10 mouse cellular contexts compared by ENCODE assay signal in the genomic region with DNA sequence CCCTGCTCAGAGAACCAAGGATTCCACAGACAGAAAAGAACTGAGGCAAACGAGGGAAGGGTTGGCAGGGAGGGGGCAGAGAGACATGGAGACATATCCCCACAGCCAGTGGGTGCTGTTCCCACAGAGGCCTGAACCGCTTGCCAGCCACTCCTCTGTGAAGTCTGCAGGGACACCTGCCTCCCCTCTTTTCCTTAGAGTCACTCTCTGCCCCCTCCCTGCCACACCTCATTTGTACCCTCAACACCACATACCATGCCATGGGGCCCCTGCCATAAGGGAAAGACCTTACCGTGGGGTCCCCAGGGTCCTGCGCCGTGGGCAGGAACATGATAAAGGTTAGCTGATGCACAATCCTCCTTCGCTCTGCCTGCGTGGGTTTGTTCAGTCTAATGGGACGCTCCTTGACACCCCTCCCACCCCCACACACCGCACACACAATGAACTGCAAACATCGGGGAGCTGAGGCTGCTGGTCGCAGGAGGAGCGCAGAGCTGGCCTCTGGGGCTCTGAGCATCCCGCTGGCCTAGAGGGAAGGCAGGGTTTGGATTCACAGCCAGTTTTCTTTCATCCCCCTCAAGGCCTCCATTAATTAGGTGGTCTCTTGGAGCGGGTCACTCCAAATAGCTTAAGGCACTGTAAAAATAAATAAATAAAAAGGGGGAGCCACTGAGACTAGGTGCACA. TPM values are rescaled to one million over a fixed set of nuclear protein-coding genes. Genes with fewer than 3 reads are reported as not detected.
DNase-seq lines count a peak whose midpoint lies in the region; ATAC-seq and TF ChIP-seq lines count a peak whose summit lies in the region.
"Had no signal": no experiment of that assay in that cellular context is flagged by ENCODE, and none has a peak within 500 bp of the region (broad histone marks: within the 10 kb centered on the region; RNA-seq: fewer than 3 reads in every experiment).

No protein-coding gene starts in this region.

- H3K36me3 ChIP-seq in E14TG2a.4 (ENCODE audit: insufficient read depth, low read length) = no peaks in the 10 kb centered on the region
- no peaks in the 10 kb centered on the region for H3K36me3 ChIP-seq in forebrain, embryonic 15.5 days
- no peaks in the 10 kb centered on the region for H3K36me3 ChIP-seq in limb, embryonic 15.5 days
- H3K36me3 ChIP-seq: liver, embryonic 12.5 days had no signal

- no peaks in the 10 kb centered on the region for H3K9me3 ChIP-seq in E14TG2a.4 (ENCODE audit: low read length)
- no peaks in the 10 kb centered on the region for H3K9me3 ChIP-seq in forebrain, embryonic 15.5 days
- no peaks in the 10 kb centered on the region for H3K9me3 ChIP-seq in limb, embryonic 15.5 days
- H3K9me3 ChIP-seq: liver, embryonic 12.5 days had no signal

- no peak; the same call in 1 of the 2 replicates for ATAC-seq in forebrain, embryonic 15.5 days (replicated peaks)
- no peak for ATAC-seq in limb, embryonic 15.5 days (ENCODE audit: insufficient number of reproducible peaks, low FRiP score, low TSS enrichment, low read depth)
- ATAC-seq: liver, embryonic 12.5 days had no signal

- intact Hi-C loops in gastrocnemius, postnatal 36 days (cut with DNase I) = loop anchor here (5.0 kb wide), 1 partner anchor 46 kb away; no protein-coding TSS in a partner anchor
- intact Hi-C loops in left cerebral cortex, postnatal 14 days (cut with DNase I) = no loop called here

- peaks cover 48% of the 10 kb centered on the region for H3K4me1 ChIP-seq in E14TG2a.4 (replicated peaks; ENCODE audit: low read depth, low read length)
- peaks cover 52% of the 10 kb centered on the region for H3K4me1 ChIP-seq in forebrain, embryonic 15.5 days
- H3K4me1 ChIP-seq in limb, embryonic 15.5 days = peaks cover 45% of the 10 kb centered on the region

- H3K4me2 ChIP-seq in forebrain, embryonic 15.5 days (replicated peaks) = peak overlapping the region; percentile 82
- H3K4me2 ChIP-seq in limb, embryonic 15.5 days = peak overlapping the region; percentile 57

- peak overlapping the region; percentile 26; the same call in 1 of the 2 replicates for H3K4me3 ChIP-seq in E14TG2a.4 (replicated peaks; ENCODE audit: low read length)
- peak overlapping the region; percentile 67 for H3K4me3 ChIP-seq in forebrain, embryonic 15.5 days
- peak overlapping the region; percentile 76; the same call in 1 of the 2 replicates for H3K4me3 ChIP-seq in limb, embryonic 15.5 days
- H3K4me3 ChIP-seq: liver, embryonic 12.5 days had no signal

- WGBS in forebrain, embryonic 15.5 days = 13% methylated on average over 14 of the region's 14 CpGs
- 27% methylated on average over 14 of the region's 14 CpGs for WGBS in limb, embryonic 15.5 days

- peaks cover 72% of the 10 kb centered on the region for H3K27me3 ChIP-seq in E14TG2a.4 (ENCODE audit: insufficient read depth, low read length)
- no peaks in the 10 kb centered on the region for H3K27me3 ChIP-seq in forebrain, embryonic 15.5 days
- no peaks in the 10 kb centered on the region for H3K27me3 ChIP-seq in limb, embryonic 15.5 days

- peak overlapping the region; percentile 91 for H3K9ac ChIP-seq in forebrain, embryonic 15.5 days (replicated peaks)
- H3K9ac ChIP-seq in limb, embryonic 15.5 days = peak overlapping the region; percentile 72; the same call in 1 of the 2 replicates
- H3K9ac ChIP-seq: liver, embryonic 12.5 days had no signal

- TF ChIP-seq CTCF in E14TG2a.4 (conservative IDR thresholded peaks at IDR 0.05; ENCODE audit: low read length) = no peak

- peak overlapping the region; percentile 99 for H3K27ac ChIP-seq in forebrain, embryonic 15.5 days (replicated peaks)
- H3K27ac ChIP-seq in limb, embryonic 15.5 days = peak overlapping the region; percentile 100
- H3K27ac ChIP-seq: liver, embryonic 12.5 days had no signal

- DNase-seq in gastrocnemius, postnatal 25 days = peak; percentile 4
- DNase-seq in gastrocnemius, postnatal 36 days = no peak
- no peak for DNase-seq in adrenal gland, postnatal 4 days (ENCODE audit: low spot score in 2 of 2)
- DNase-seq in left cerebral cortex, postnatal 14 days (ENCODE audit: low spot score in 2 of 2) = no peak
- no peak for DNase-seq in adrenal gland, adult 8-10 months
- DNase-seq: adrenal gland, adult 2 months had no signal

RNA-seq across cellular contexts. Expression of gene Smarcd3, which starts 18.1 kb away (rescaled TPM):
- total RNA-seq in gastrocnemius, postnatal 25 days (2021) = 100 to 1,000 TPM; 125 to 163 TPM
- total RNA-seq in gastrocnemius, postnatal 36 days (2021) = 100 to 1,000 TPM; 167 to 178 TPM
- 171 and 176 TPM in 2 replicates for polyA plus RNA-seq in forebrain, embryonic 15.5 days (2015; fragmentation: Nextera tagmentation; extraction: Ambion mirVana)
- 32.4 and 37.2 TPM in 2 replicates for polyA plus RNA-seq in limb, embryonic 15.5 days (2015; fragmentation: Nextera tagmentation; extraction: Ambion mirVana)
- 10 to 100 TPM; 27.9 to 30.6 TPM for total RNA-seq in adrenal gland, postnatal 4 days (2021)
- 100 to 1,000 TPM; 102 to 110 TPM for total RNA-seq in left cerebral cortex, postnatal 14 days (2021)
- 10 to 100 TPM; 14.3 to 42.2 (median 24.7) TPM for total RNA-seq in adrenal gland, adult 8-10 months (2022)

RNA-seq across cellular contexts. Expression of gene Chpf2, which starts 19.6 kb away (rescaled TPM):
- 1 to 10 TPM; 8.0 to 10.0 TPM for total RNA-seq in gastrocnemius, postnatal 25 days (2021)
- 10 to 100 TPM in 1 of 2 experiments, 1 to 10 TPM in 1; 7.2 to 10.8 TPM for total RNA-seq in gastrocnemius, postnatal 36 days (2021)
- 19.7 and 21.1 TPM in 2 replicates for polyA plus RNA-seq in forebrain, embryonic 15.5 days (2015; fragmentation: Nextera tagmentation; extraction: Ambion mirVana)
- 37.7 and 39.5 TPM in 2 replicates for polyA plus RNA-seq in limb, embryonic 15.5 days (2015; fragmentation: Nextera tagmentation; extraction: Ambion mirVana)
- 10 to 100 TPM; 59.1 to 68.4 TPM for total RNA-seq in adrenal gland, postnatal 4 days (2021)
- 10 to 100 TPM; 65.1 to 73.8 TPM for total RNA-seq in left cerebral cortex, postnatal 14 days (2021)
- total RNA-seq in adrenal gland, adult 8-10 months (2022) = 10 to 100 TPM; 38.1 to 70.3 (median 57.1) TPM

RNA-seq across cellular contexts. Expression of gene Abcf2, which starts 28.9 kb away (rescaled TPM):
- total RNA-seq in gastrocnemius, postnatal 25 days (2021) = 10 to 100 TPM; 88.0 to 97.0 TPM
- total RNA-seq in gastrocnemius, postnatal 36 days (2021) = 100 to 1,000 TPM in 1 of 2 experiments, 10 to 100 TPM in 1; 94.7 to 104 TPM
- 101 and 106 TPM in 2 replicates for polyA plus RNA-seq in forebrain, embryonic 15.5 days (2015; fragmentation: Nextera tagmentation; extraction: Ambion mirVana)
- polyA plus RNA-seq in limb, embryonic 15.5 days (2015; fragmentation: Nextera tagmentation; extraction: Ambion mirVana) = 97.2 and 98.2 TPM in 2 replicates
- total RNA-seq in adrenal gland, postnatal 4 days (2021) = 10 to 100 TPM; 54.7 to 59.8 TPM
- 10 to 100 TPM; 62.0 to 64.8 TPM for total RNA-seq in left cerebral cortex, postnatal 14 days (2021)
- 10 to 100 TPM; 59.5 to 89.6 (median 75.2) TPM for total RNA-seq in adrenal gland, adult 8-10 months (2022)

RNA-seq across cellular contexts. Expression of gene 4931409K22Rik, which starts 49.5 kb away (rescaled TPM):
- total RNA-seq in gastrocnemius, postnatal 25 days (2021) = not detected
- total RNA-seq in gastrocnemius, postnatal 36 days (2021) = not detected
- polyA plus RNA-seq in forebrain, embryonic 15.5 days (2015; fragmentation: Nextera tagmentation; extraction: Ambion mirVana) = 0.42 and 0.56 TPM in 2 replicates
- 0.14 and 0.26 TPM in 2 replicates for polyA plus RNA-seq in limb, embryonic 15.5 days (2015; fragmentation: Nextera tagmentation; extraction: Ambion mirVana)
- total RNA-seq in adrenal gland, postnatal 4 days (2021) = under 1 TPM in 1 of 2 experiments, not detected in 1; 0.11 TPM
- total RNA-seq in left cerebral cortex, postnatal 14 days (2021) = under 1 TPM in 1 of 2 experiments, not detected in 1; 0.13 TPM
- not detected for total RNA-seq in adrenal gland, adult 8-10 months (2022)
- total RNA-seq: adrenal gland, adult 2 months had no signal
- polyA plus RNA-seq: adrenal gland, adult 2 months; liver, embryonic 12.5 days had no signal

Comparison
In these comparisons a context has a peak if more than half of its experiments do, and no peak if none do; other contexts are left out.
1. H3K4me3 ChIP-seq: peak in every context shown above with its lines; median percentile 76 in limb, embryonic 15.5 days; 67 in forebrain, embryonic 15.5 days; 26 in E14TG2a.4.